ENCODE assay signal across 8 mouse cellular contexts in the genomic region with DNA sequence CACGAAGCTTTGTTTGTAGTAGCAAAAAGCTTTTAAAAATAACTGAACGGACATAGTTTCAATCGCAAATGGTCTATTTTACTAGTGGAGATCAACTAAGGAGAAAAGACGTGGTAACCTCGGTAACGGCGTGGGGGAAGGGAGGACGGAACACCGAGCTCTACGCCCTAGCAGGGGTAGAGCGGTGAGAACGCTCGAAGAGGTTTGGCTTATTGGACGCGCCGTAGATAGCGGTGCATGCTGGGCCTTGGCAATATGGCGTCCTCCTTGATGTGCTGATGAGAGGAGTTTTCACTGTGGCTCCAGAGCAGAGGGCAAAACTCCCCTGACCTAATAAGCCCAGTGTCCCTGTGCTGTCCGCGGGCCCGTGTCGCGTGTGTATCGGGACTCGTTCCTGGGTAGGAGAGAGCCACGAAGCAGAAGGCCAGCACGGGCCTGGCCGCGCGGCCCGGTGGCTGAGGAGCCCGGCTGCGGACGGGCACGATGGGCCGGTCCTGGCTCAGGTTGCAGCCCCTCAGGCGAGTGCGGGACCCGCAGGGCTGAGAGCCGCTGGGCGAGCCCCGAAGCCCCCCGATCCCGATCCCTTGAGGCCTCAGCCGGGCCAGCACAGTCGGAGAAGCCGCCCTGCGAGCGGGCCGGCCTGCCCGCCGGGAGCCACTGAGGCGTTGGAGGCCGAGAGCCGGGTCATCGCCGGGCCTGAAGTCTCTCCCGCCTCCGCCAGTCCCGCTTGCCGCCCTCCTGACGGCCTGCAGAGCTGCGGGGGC. TPM values are rescaled to one million over a fixed set of nuclear protein-coding genes. Genes with fewer than 3 reads are reported as not detected.
A peak's percentile ranks its signal among the peaks of the same experiment; 100 is the strongest.
DNase-seq lines count a peak whose midpoint lies in the region; ATAC-seq and TF ChIP-seq lines count a peak whose summit lies in the region.

A gene (plus strand): TSS at position 143 of the 764 bp plus-strand sequence.

- peak within 1 kb of the TSS; percentile 8; the same call in 1 of the 2 replicates for H3K27ac ChIP-seq in bone marrow, adult 2 months (ENCODE audit: control insufficient read depth, insufficient read depth, low read depth, low read length, poor library complexity)
- H3K27ac ChIP-seq in embryonic facial prominence, embryonic 15.5 days (replicated peaks), result peak within 1 kb of the TSS; percentile 86
- peak within 1 kb of the TSS; percentile 73 for H3K27ac ChIP-seq in limb, embryonic 14.5 days (replicated peaks; ENCODE audit: low read depth, low read length)
- H3K27ac ChIP-seq in midbrain, postnatal 0 days (ENCODE audit: low read depth, low read length), result peak within 1 kb of the TSS; percentile 84

- peak within 1 kb of the TSS; percentile 88 for H3K4me3 ChIP-seq in bone marrow, adult 2 months (replicated peaks; ENCODE audit: control insufficient read depth, low read depth, low read length)
- H3K4me3 ChIP-seq in embryonic facial prominence, embryonic 15.5 days (replicated peaks), result peak within 1 kb of the TSS; percentile 100
- H3K4me3 ChIP-seq in limb, embryonic 14.5 days (replicated peaks; ENCODE audit: low read length), result peak within 1 kb of the TSS; percentile 89
- H3K4me3 ChIP-seq in midbrain, postnatal 0 days (ENCODE audit: low read depth, low read length), result peak within 1 kb of the TSS; percentile 99

- no peak for TF ChIP-seq CTCF in bone marrow, adult 2 months (IDR thresholded peaks at IDR 0.05; ENCODE audit: control insufficient read depth, insufficient read depth, low read length)
- TF ChIP-seq CTCF in midbrain, postnatal 0 days (IDR thresholded peaks at IDR 0.05), result no peak

- no peaks in the 10 kb centered on the region for H3K27me3 ChIP-seq in embryonic facial prominence, embryonic 15.5 days
- H3K27me3 ChIP-seq in limb, embryonic 14.5 days (ENCODE audit: control insufficient read depth, insufficient read depth, low read length), result no peaks in the 10 kb centered on the region
- H3K27me3 ChIP-seq in midbrain, postnatal 0 days (ENCODE audit: insufficient read depth, low read length), result no peaks in the 10 kb centered on the region

- ATAC-seq in embryonic facial prominence, embryonic 15.5 days (ENCODE audit: insufficient number of reproducible peaks, low FRiP score, low TSS enrichment, low read depth), result peak; percentile 96
- peak; percentile 98 for ATAC-seq in limb, embryonic 14.5 days (ENCODE audit: low FRiP score, low read depth)
- peak; percentile 97 for ATAC-seq in midbrain, postnatal 0 days (ENCODE audit: low FRiP score)

- no peaks in the 10 kb centered on the region for H3K4me1 ChIP-seq in bone marrow, adult 2 months (ENCODE audit: control insufficient read depth, insufficient read depth, low read length)
- peaks cover 10% of the 10 kb centered on the region for H3K4me1 ChIP-seq in embryonic facial prominence, embryonic 15.5 days
- peaks cover 8% of the 10 kb centered on the region for H3K4me1 ChIP-seq in limb, embryonic 14.5 days (ENCODE audit: control insufficient read depth, insufficient read depth, low read length)
- peaks cover 7% of the 10 kb centered on the region; the same call in 1 of the 2 replicates for H3K4me1 ChIP-seq in midbrain, postnatal 0 days (ENCODE audit: insufficient read depth, low read length)

- peak; percentile 34; the same call in 1 of the 2 replicates for TF ChIP-seq POLR2A in bone marrow, adult 2 months (IDR thresholded peaks at IDR 0.05; ENCODE audit: borderline replicate concordance, control insufficient read depth, low read depth, low read length)
- TF ChIP-seq POLR2A in limb, embryonic 14.5 days (IDR thresholded peaks at IDR 0.05; ENCODE audit: borderline replicate concordance, extremely low read depth, insufficient read depth, insufficient read length), result peak; percentile 27; the same call in 1 of the 2 replicates

- no peaks in the 10 kb centered on the region for H3K9me3 ChIP-seq in embryonic facial prominence, embryonic 15.5 days (replicated peaks)
- no peaks in the 10 kb centered on the region for H3K9me3 ChIP-seq in limb, embryonic 14.5 days (ENCODE audit: control insufficient read depth, low read length)
- no peaks in the 10 kb centered on the region for H3K9me3 ChIP-seq in midbrain, postnatal 0 days (ENCODE audit: low read length)

- peak; percentile 93 for DNase-seq in 416B (ENCODE audit: low read depth)
- DNase-seq in heart, adult 8-10 months (ENCODE audit: low spot score), result peak; percentile 99
- DNase-seq in kidney, adult 9 months, result peak; percentile 99
- DNase-seq in limb, embryonic 14.5 days (ENCODE audit: low spot score), result peak; percentile 100
- peak; percentile 99 for DNase-seq in midbrain, postnatal 0 days (ENCODE audit: low spot score)
- DNase-seq in spleen, postnatal 14 days (ENCODE audit: low spot score in 2 of 2), result peak; percentile 93 to 96

- under 1% methylated on average over 63 of the region's 63 CpGs for WGBS in bone marrow, adult 2 months
- under 1% methylated on average over 63 of the region's 63 CpGs for WGBS in embryonic facial prominence, embryonic 15.5 days
- under 1% methylated on average over 59 of the region's 63 CpGs for WGBS in limb, embryonic 14.5 days
- under 1% methylated on average over 60 of the region's 63 CpGs for WGBS in midbrain, postnatal 0 days

- peak within 1 kb of the TSS; percentile 87 for H3K4me2 ChIP-seq in embryonic facial prominence, embryonic 15.5 days (replicated peaks)
- H3K4me2 ChIP-seq in limb, embryonic 14.5 days (replicated peaks; ENCODE audit: low read depth, low read length, severe bottlenecking), result peak within 1 kb of the TSS; percentile 57
- peak within 1 kb of the TSS; percentile 95 for H3K4me2 ChIP-seq in midbrain, postnatal 0 days (ENCODE audit: low read depth, low read length, poor library complexity, severe bottlenecking)

- H3K9ac ChIP-seq in embryonic facial prominence, embryonic 15.5 days, result peak within 1 kb of the TSS; percentile 94
- H3K9ac ChIP-seq in limb, embryonic 14.5 days (ENCODE audit: low read depth, low read length, severe bottlenecking), result peak within 1 kb of the TSS; percentile 97
- peak within 1 kb of the TSS; percentile 90 for H3K9ac ChIP-seq in midbrain, postnatal 0 days (replicated peaks; ENCODE audit: low read length, poor library complexity, severe bottlenecking)

- H3K36me3 ChIP-seq in embryonic facial prominence, embryonic 15.5 days, result 0 out of 2 replicates have a peak, but pooled peaks cover 3% of the 10 kb centered on the region
- no peaks in the 10 kb centered on the region; the same call in 1 of the 2 replicates for H3K36me3 ChIP-seq in limb, embryonic 14.5 days (ENCODE audit: control insufficient read depth, insufficient read depth, low read length)
- no peaks in the 10 kb centered on the region for H3K36me3 ChIP-seq in midbrain, postnatal 0 days (ENCODE audit: insufficient read depth, low read length)

RNA-seq across cellular contexts. Expression of the gene that starts here (rescaled TPM):
- polyA plus RNA-seq in bone marrow, adult 2 months (2011; ENCODE audit: insufficient read depth, insufficient read length, low replicate concordance, missing spikeins), result 7.4 and 15.6 TPM in 2 replicates
- 12.2 and 12.9 TPM in 2 replicates for polyA plus RNA-seq in embryonic facial prominence, embryonic 15.5 days (2015; fragmentation: Nextera tagmentation; extraction: Ambion mirVana)
- 10 to 100 TPM; 30.3 to 35.6 (median 32.7) TPM for total RNA-seq in heart, adult 8-10 months (2022)
- 24.3 and 31.3 TPM in 2 replicates for polyA plus RNA-seq in limb, embryonic 14.5 days (2012; rRNA removed)
- 13.7 and 14.6 TPM in 2 replicates for polyA plus RNA-seq in limb, embryonic 14.5 days (2014; fragmentation: Nextera tagmentation; extraction: Ambion mirVana)
- 64.8 and 65.0 TPM in 2 replicates for total RNA-seq in midbrain, postnatal 0 days (2014; rRNA removed)
- polyA plus RNA-seq in midbrain, postnatal 0 days (2015; fragmentation: Nextera tagmentation; extraction: Ambion mirVana), result 8.5 TPM in 2 replicates

Comparison
In these comparisons a context has a peak if more than half of its experiments do, and no peak if none do; other contexts are left out.
1. Peak in every context shown above with its lines: DNase-seq, ATAC-seq, H3K4me3 ChIP-seq and H3K27ac ChIP-seq.
2. H3K27ac ChIP-seq: peak in every context shown above with its lines; median percentile 86 in embryonic facial prominence, embryonic 15.5 days; 84 in midbrain, postnatal 0 days; 73 in limb, embryonic 14.5 days; 8 in bone marrow, adult 2 months.